Comparison of ENCODE assay signal across 8 mouse cellular contexts in the genomic region with DNA sequence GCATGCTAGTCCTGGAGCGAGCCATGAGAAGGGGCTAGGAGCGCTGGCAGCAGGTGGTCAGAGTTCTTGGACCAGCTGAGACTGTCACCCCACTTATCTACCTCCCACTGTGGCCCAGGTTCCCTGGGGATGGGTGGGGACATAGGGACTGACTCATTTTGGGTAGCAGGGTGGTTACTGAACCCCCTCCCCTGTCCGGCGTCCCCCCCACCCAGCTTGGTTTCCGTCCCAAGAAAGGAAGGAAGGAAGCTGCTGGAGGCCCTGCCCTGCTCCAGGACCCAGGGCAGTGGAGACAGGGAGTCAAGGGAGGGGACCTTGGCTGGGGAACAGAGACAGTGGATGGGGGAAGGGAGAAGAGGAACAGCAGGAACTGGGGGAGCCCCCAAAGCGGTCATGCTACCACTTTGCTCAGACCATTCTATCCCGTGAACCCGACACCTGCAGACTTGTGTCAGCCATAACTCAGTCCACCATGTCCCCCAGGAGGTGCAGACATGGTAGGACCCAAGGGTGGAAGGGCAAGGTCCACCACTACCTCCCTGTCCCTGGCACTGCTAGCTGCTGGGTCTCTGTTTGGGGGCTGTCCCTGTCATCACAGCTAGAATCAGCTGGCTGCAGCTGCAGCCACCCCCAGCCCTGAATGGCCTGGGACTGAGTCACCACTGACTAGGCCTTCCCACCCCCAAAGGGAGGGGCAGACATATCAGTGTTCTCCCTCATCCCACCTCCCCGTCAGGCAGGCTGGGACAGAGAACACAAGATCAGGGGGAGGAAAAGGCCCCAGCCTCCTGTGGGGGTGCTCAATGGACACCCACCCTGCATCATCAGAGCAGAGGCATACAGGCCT. TPM values are rescaled to one million over a fixed set of nuclear protein-coding genes. Genes with fewer than 3 reads are reported as not detected.
DNase-seq lines count a peak whose midpoint lies in the region; ATAC-seq lines count a peak whose summit lies in the region.

No protein-coding gene starts in this region.

- no peaks in the 10 kb centered on the region for H3K9me3 ChIP-seq in midbrain, embryonic 12.5 days
- H3K9me3 ChIP-seq in midbrain, embryonic 11.5 days (ENCODE audit: control insufficient read depth, low read length): no peaks in the 10 kb centered on the region
- no peaks in the 10 kb centered on the region for H3K9me3 ChIP-seq in heart, embryonic 15.5 days (replicated peaks)
- no peaks in the 10 kb centered on the region for H3K9me3 ChIP-seq in midbrain, embryonic 15.5 days

- no peak overlapping the region; the same call in 1 of the 2 replicates for H3K27ac ChIP-seq in midbrain, embryonic 12.5 days (replicated peaks)
- no peak overlapping the region for H3K27ac ChIP-seq in midbrain, embryonic 11.5 days (ENCODE audit: low read depth, low read length)
- H3K27ac ChIP-seq in heart, embryonic 15.5 days: peak overlapping the region; percentile 70
- H3K27ac ChIP-seq in midbrain, embryonic 15.5 days: peak overlapping the region; percentile 34

- 82% methylated on average over 9 of the region's 9 CpGs for WGBS in midbrain, embryonic 12.5 days
- WGBS in midbrain, embryonic 11.5 days: 86% methylated on average over 9 of the region's 9 CpGs
- WGBS in heart, embryonic 15.5 days: 62% methylated on average over 9 of the region's 9 CpGs
- WGBS in midbrain, embryonic 15.5 days: 71% methylated on average over 9 of the region's 9 CpGs

- H3K4me2 ChIP-seq in midbrain, embryonic 12.5 days (replicated peaks): no peak overlapping the region
- H3K4me2 ChIP-seq in midbrain, embryonic 11.5 days: no peak overlapping the region
- H3K4me2 ChIP-seq in heart, embryonic 15.5 days: peak overlapping the region; percentile 38
- no peak overlapping the region for H3K4me2 ChIP-seq in midbrain, embryonic 15.5 days

- H3K4me1 ChIP-seq in midbrain, embryonic 12.5 days: peaks cover 9% of the 10 kb centered on the region
- H3K4me1 ChIP-seq in midbrain, embryonic 11.5 days (ENCODE audit: control insufficient read depth, insufficient read depth, low read length): peaks cover 6% of the 10 kb centered on the region
- peaks cover 53% of the 10 kb centered on the region for H3K4me1 ChIP-seq in heart, embryonic 15.5 days (replicated peaks)
- peaks cover 10% of the 10 kb centered on the region for H3K4me1 ChIP-seq in midbrain, embryonic 15.5 days

- ATAC-seq in midbrain, embryonic 12.5 days (ENCODE audit: low FRiP score, low read depth): no peak
- no peak for ATAC-seq in midbrain, embryonic 11.5 days (ENCODE audit: low FRiP score)
- ATAC-seq in heart, embryonic 15.5 days (replicated peaks; ENCODE audit: insufficient number of reproducible peaks, insufficient read depth, low FRiP score, low read depth): peak; percentile 27
- no peak for ATAC-seq in midbrain, embryonic 15.5 days (replicated peaks)

- 0 out of 2 replicates have a peak overlapping the region, but pooled peaks have one; percentile 0 for H3K9ac ChIP-seq in midbrain, embryonic 12.5 days (replicated peaks)
- no peak overlapping the region for H3K9ac ChIP-seq in midbrain, embryonic 11.5 days (ENCODE audit: low read length)
- no peak overlapping the region for H3K9ac ChIP-seq in heart, embryonic 15.5 days
- H3K9ac ChIP-seq in midbrain, embryonic 15.5 days: no peak overlapping the region

- no peak for DNase-seq in midbrain, embryonic 11.5 days (ENCODE audit: low spot score, missing footprints)
- DNase-seq in kidney, postnatal 25 days: peak; percentile 69 to 88
- no peak for DNase-seq in left cerebral cortex, adult 11 months (ENCODE audit: low spot score)
- no peak for DNase-seq in layer of hippocampus, adult 9-10 months (ENCODE audit: low spot score)
- no peak for DNase-seq in MN1 (ENCODE audit: low spot score)

- peaks cover 31% of the 10 kb centered on the region for H3K27me3 ChIP-seq in midbrain, embryonic 12.5 days
- H3K27me3 ChIP-seq in midbrain, embryonic 11.5 days (ENCODE audit: control insufficient read depth, insufficient read depth, low read length): peaks cover 2% of the 10 kb centered on the region; the same call in 1 of the 2 replicates
- H3K27me3 ChIP-seq in heart, embryonic 15.5 days: 0 out of 2 replicates have a peak, but pooled peaks cover 9% of the 10 kb centered on the region
- H3K27me3 ChIP-seq in midbrain, embryonic 15.5 days (replicated peaks): no peaks in the 10 kb centered on the region

- no peak overlapping the region for H3K4me3 ChIP-seq in midbrain, embryonic 12.5 days
- no peak overlapping the region for H3K4me3 ChIP-seq in midbrain, embryonic 11.5 days (ENCODE audit: low read depth, low read length)
- peak overlapping the region; percentile 12; the same call in 1 of the 2 replicates for H3K4me3 ChIP-seq in heart, embryonic 15.5 days
- H3K4me3 ChIP-seq in midbrain, embryonic 15.5 days: no peak overlapping the region

- H3K36me3 ChIP-seq in midbrain, embryonic 12.5 days: no peaks in the 10 kb centered on the region
- no peaks in the 10 kb centered on the region for H3K36me3 ChIP-seq in midbrain, embryonic 11.5 days (ENCODE audit: control insufficient read depth, insufficient read depth, low read length)
- no peaks in the 10 kb centered on the region; the same call in 1 of the 2 replicates for H3K36me3 ChIP-seq in heart, embryonic 15.5 days
- no peaks in the 10 kb centered on the region for H3K36me3 ChIP-seq in midbrain, embryonic 15.5 days (replicated peaks)

RNA-seq across cellular contexts. Expression of gene Slc9a3r2, which starts 5.0 kb away (rescaled TPM):
- 26.4 and 33.8 TPM in 2 replicates for polyA plus RNA-seq in midbrain, embryonic 12.5 days (2016; fragmentation: Nextera tagmentation; extraction: Ambion mirVana)
- 36.1 and 36.4 TPM in 2 replicates for polyA plus RNA-seq in midbrain, embryonic 11.5 days (2014; fragmentation: Nextera tagmentation; extraction: Ambion mirVana)
- 55.5 and 61.4 TPM in 2 replicates for polyA plus RNA-seq in heart, embryonic 15.5 days (2015; fragmentation: Nextera tagmentation; extraction: Ambion mirVana)
- polyA plus RNA-seq in midbrain, embryonic 15.5 days (2015; fragmentation: Nextera tagmentation; extraction: Ambion mirVana): 45.3 and 52.6 TPM in 2 replicates

RNA-seq across cellular contexts. Expression of gene Nthl1, which starts 12.6 kb away (rescaled TPM):
- polyA plus RNA-seq in midbrain, embryonic 12.5 days (2016; fragmentation: Nextera tagmentation; extraction: Ambion mirVana): 14.3 and 14.9 TPM in 2 replicates
- polyA plus RNA-seq in midbrain, embryonic 11.5 days (2014; fragmentation: Nextera tagmentation; extraction: Ambion mirVana): 14.4 and 18.4 TPM in 2 replicates
- polyA plus RNA-seq in heart, embryonic 15.5 days (2015; fragmentation: Nextera tagmentation; extraction: Ambion mirVana): 7.7 and 10.9 TPM in 2 replicates
- 10.0 and 11.0 TPM in 2 replicates for polyA plus RNA-seq in midbrain, embryonic 15.5 days (2015; fragmentation: Nextera tagmentation; extraction: Ambion mirVana)

RNA-seq across cellular contexts. Expression of gene Tsc2, which starts 12.7 kb away (rescaled TPM):
- 82.2 and 89.6 TPM in 2 replicates for polyA plus RNA-seq in midbrain, embryonic 12.5 days (2016; fragmentation: Nextera tagmentation; extraction: Ambion mirVana)
- 50.6 and 57.6 TPM in 2 replicates for polyA plus RNA-seq in midbrain, embryonic 11.5 days (2014; fragmentation: Nextera tagmentation; extraction: Ambion mirVana)
- polyA plus RNA-seq in heart, embryonic 15.5 days (2015; fragmentation: Nextera tagmentation; extraction: Ambion mirVana): 39.0 and 56.0 TPM in 2 replicates
- 83.8 and 89.6 TPM in 2 replicates for polyA plus RNA-seq in midbrain, embryonic 15.5 days (2015; fragmentation: Nextera tagmentation; extraction: Ambion mirVana)

RNA-seq across cellular contexts. Expression of gene Npw, which starts 13.2 kb away (rescaled TPM):
- not detected in 2 replicates for polyA plus RNA-seq in midbrain, embryonic 12.5 days (2016; fragmentation: Nextera tagmentation; extraction: Ambion mirVana)
- polyA plus RNA-seq in midbrain, embryonic 11.5 days (2014; fragmentation: Nextera tagmentation; extraction: Ambion mirVana): not detected in 2 replicates
- polyA plus RNA-seq in heart, embryonic 15.5 days (2015; fragmentation: Nextera tagmentation; extraction: Ambion mirVana): 0.26 TPM in 1 of 2 replicates, not detected in the other
- polyA plus RNA-seq in midbrain, embryonic 15.5 days (2015; fragmentation: Nextera tagmentation; extraction: Ambion mirVana): 0.38 and 0.66 TPM in 2 replicates

RNA-seq across cellular contexts. Expression of gene Zfp598, which starts 24.4 kb away (rescaled TPM):
- polyA plus RNA-seq in midbrain, embryonic 12.5 days (2016; fragmentation: Nextera tagmentation; extraction: Ambion mirVana): 23.5 and 25.0 TPM in 2 replicates
- polyA plus RNA-seq in midbrain, embryonic 11.5 days (2014; fragmentation: Nextera tagmentation; extraction: Ambion mirVana): 23.5 and 24.9 TPM in 2 replicates
- 12.5 and 18.1 TPM in 2 replicates for polyA plus RNA-seq in heart, embryonic 15.5 days (2015; fragmentation: Nextera tagmentation; extraction: Ambion mirVana)
- 21.9 and 22.9 TPM in 2 replicates for polyA plus RNA-seq in midbrain, embryonic 15.5 days (2015; fragmentation: Nextera tagmentation; extraction: Ambion mirVana)

Comparison
In these comparisons a context has a peak if more than half of its experiments do, and no peak if none do; other contexts are left out.
1. H3K27ac ChIP-seq: peak in heart, embryonic 15.5 days (single experiment) and midbrain, embryonic 15.5 days (single experiment); none in midbrain, embryonic 12.5 days (single experiment) and midbrain, embryonic 11.5 days (single experiment).
2. DNase-seq: peak in kidney, postnatal 25 days (2 of 2); none in midbrain, embryonic 11.5 days (single experiment), left cerebral cortex, adult 11 months (single experiment), layer of hippocampus, adult 9-10 months (single experiment) and MN1 (single experiment).